Mouse (Mus musculus) liver, embryonic 11.5 days (tissue): ENCODE results near the gene Rad51. TPM values are rescaled to one million over a fixed set of nuclear protein-coding genes. Genes with fewer than 3 reads are reported as not detected.

Experiments used
- ATAC-seq: fragments of 200-750 bp; cut with Nextera tagmentation; replicated peaks from 2 replicates; pipeline ENCODE4 v1.8.0; 2017; ENCODE audit warnings: moderate number of reproducible peaks, mild to moderate bottlenecking, moderate TSS enrichment, moderate library complexity; ENCODE audit not compliant: low FRiP score
- DNase-seq: peaks from one replicate; pipeline ENCODE4 v3.0.0-alpha.2; 2017; ENCODE audit warnings: low spot score
- H3K27ac ChIP-seq: fragments of 300-500 bp; sonication (generic); 2 replicates; pipeline ENCODE4 v1.5.1; 2014; ENCODE audit warnings: mild to moderate bottlenecking, low read depth, low read length, control low read depth
- H3K27me3 ChIP-seq: fragments of 300-500 bp; sonication (generic); replicated peaks from 2 replicates; pipeline ENCODE4 v1.6.1; 2014; ENCODE audit warnings: low read length, mixed read lengths; ENCODE audit not compliant: control insufficient read depth, insufficient read depth
- H3K36me3 ChIP-seq: fragments of 300-500 bp; sonication (generic); 2 replicates; pipeline ENCODE4 v1.6.1; 2014; ENCODE audit warnings: mild to moderate bottlenecking, low read length, moderate library complexity, mixed read lengths; ENCODE audit not compliant: control insufficient read depth, insufficient read depth
- H3K4me1 ChIP-seq: fragments of 300-500 bp; sonication (generic); replicated peaks from 2 replicates; pipeline ENCODE4 v1.6.1; 2014; ENCODE audit warnings: low read length, mixed read lengths; ENCODE audit not compliant: control insufficient read depth, insufficient read depth
- H3K4me2 ChIP-seq: fragments of 300-500 bp; sonication (generic); 2 replicates; pipeline ENCODE4 v1.6.1; 2014; ENCODE audit warnings: mild to moderate bottlenecking, control low read depth, moderate library complexity
- H3K4me3 ChIP-seq: fragments of 300-500 bp; sonication (generic); 2 replicates; pipeline ENCODE4 v1.5.1; 2014; ENCODE audit warnings: low read depth, low read length, control low read depth
- H3K9ac ChIP-seq: fragments of 300-500 bp; sonication (generic); 2 replicates; pipeline ENCODE4 v1.6.1; 2014; ENCODE audit warnings: low read depth, low read length, control low read depth
- H3K9me3 ChIP-seq: fragments of 300-500 bp; sonication (generic); 2 replicates; pipeline ENCODE4 v1.6.1; 2016; ENCODE audit warnings: low read length, inconsistent platforms, mixed read lengths; ENCODE audit not compliant: control insufficient read depth
- WGBS: fragments of 180-500 bp; shearing (Covaris S2); extraction: QIAGEN DNeasy Blood & Tissue Kit; methylation state at CpG from one replicate; pipeline ENCODE4 v1.1.7; 2014; 5-methylcytosine and 5-hydroxymethylcytosine counted together
- polyA plus RNA-seq: library from polyadenylated mRNA; unstranded; fragments of >200 nt; fragmentation: Nextera tagmentation; extraction: Ambion mirVana; gene quantifications from 2 replicates; pipeline ENCODE4 v1.2.1, GENCODE M21; 2014

Rad51 gene
- polyA plus RNA-seq, 1 experiment from 2014 or later, result 62.0 TPM

- H3K4me1 ChIP-seq, result peaks cover 21% of the 10 kb centered on the region
- DNase-seq, result no peak
- no peak overlapping the region for H3K27ac ChIP-seq
- H3K36me3 ChIP-seq, result peaks cover 3% of the 10 kb centered on the region; the same call in 1 of the 2 replicates
- WGBS, result 4% methylated on average over 26 of the region's 26 CpGs
- H3K4me2 ChIP-seq, result peak overlapping the region; percentile 97
- peaks cover 3% of the 10 kb centered on the region; the same call in 1 of the 2 replicates for H3K9me3 ChIP-seq
- ATAC-seq, result peak; percentile 15
- peak overlapping the region; percentile 55 for H3K9ac ChIP-seq
- peak overlapping the region; percentile 59 for H3K4me3 ChIP-seq
- peaks cover 25% of the 10 kb centered on the region for H3K27me3 ChIP-seq
These were observed 55.3 kb downstream of the Rad51 start for GRCm38 (mm10) chr2:119167866-119168256.

GRCm38 (mm10) chr2:119170282-119170681, 57.7 kb downstream of the Rad51 start:
- Histone ChIP-seq H3K4me3 (no peak overlapping the region), H3K4me2 (no peak overlapping the region), H3K9me3 (peaks cover 3% of the 10 kb centered on the region; the same call in 1 of the 2 replicates), H3K9ac (no peak overlapping the region), H3K27me3 (peaks cover 23% of the 10 kb centered on the region), H3K27ac (no peak overlapping the region), H3K4me1 (peaks cover 35% of the 10 kb centered on the region), H3K36me3 (peaks cover 3% of the 10 kb centered on the region; the same call in 1 of the 2 replicates)
- WGBS, result 78% methylated on average over 2 of the region's 2 CpGs
- DNase-seq, result no peak
- no peak for ATAC-seq

GRCm38 (mm10) chr2:119171574-119171973, 59.0 kb downstream of the Rad51 start:
- no peak overlapping the region for H3K27ac ChIP-seq
- WGBS, result 73% methylated on average over 8 of the region's 8 CpGs
- H3K4me2 ChIP-seq, result no peak overlapping the region
- ATAC-seq, result no peak
- peaks cover 3% of the 10 kb centered on the region; the same call in 1 of the 2 replicates for H3K36me3 ChIP-seq
- no peak overlapping the region for H3K4me3 ChIP-seq
- H3K27me3 ChIP-seq, result peaks cover 15% of the 10 kb centered on the region
- peaks cover 35% of the 10 kb centered on the region for H3K4me1 ChIP-seq
- no peak overlapping the region for H3K9ac ChIP-seq
- no peaks in the 10 kb centered on the region for H3K9me3 ChIP-seq
- DNase-seq, result no peak

- H3K27ac ChIP-seq, result peak overlapping the region; percentile 49; the same call in 1 of the 2 replicates
- H3K4me2 ChIP-seq, result 0 out of 2 replicates have a peak overlapping the region, but pooled peaks have one; percentile 17
- 77% methylated on average over 7 of the region's 7 CpGs for WGBS
- H3K4me1 ChIP-seq, result peaks cover 28% of the 10 kb centered on the region
- H3K9ac ChIP-seq, result no peak overlapping the region
- no peak overlapping the region for H3K4me3 ChIP-seq
- H3K9me3 ChIP-seq, result no peaks in the 10 kb centered on the region
- DNase-seq, result no peak
- H3K27me3 ChIP-seq, result peaks cover 8% of the 10 kb centered on the region
- ATAC-seq, result no peak
- H3K36me3 ChIP-seq, result peaks cover 3% of the 10 kb centered on the region; the same call in 1 of the 2 replicates
These were observed 59.9 kb downstream of the Rad51 start for GRCm38 (mm10) chr2:119172446-119172845.

GRCm38 (mm10) chr2:119172862-119173576, 60.4 kb downstream of the Rad51 start:
- DNase-seq (peak; percentile 69), ATAC-seq (peak; percentile 70)
- peaks cover 2% of the 10 kb centered on the region for H3K27me3 ChIP-seq
- H3K4me1 ChIP-seq, result peaks cover 28% of the 10 kb centered on the region
- no peak overlapping the region for H3K4me3 ChIP-seq
- H3K9me3 ChIP-seq, result no peaks in the 10 kb centered on the region
- H3K36me3 ChIP-seq, result peaks cover 3% of the 10 kb centered on the region; the same call in 1 of the 2 replicates
- peak overlapping the region; percentile 48 for H3K4me2 ChIP-seq
- 11% methylated on average over 13 of the region's 13 CpGs for WGBS
- peak overlapping the region; percentile 49; the same call in 1 of the 2 replicates for H3K27ac ChIP-seq
- no peak overlapping the region for H3K9ac ChIP-seq

- Histone ChIP-seq H3K4me3 (no peak within 1 kb of the TSS), H3K9ac (no peak within 1 kb of the TSS), H3K9me3 (no peaks in the 10 kb centered on the region), H3K36me3 (peaks cover 6% of the 10 kb centered on the region; the same call in 1 of the 2 replicates), H3K27me3 (no peaks in the 10 kb centered on the region; the same call in 1 of the 2 replicates), H3K27ac (no peak within 1 kb of the TSS), H3K4me1 (peaks cover 28% of the 10 kb centered on the region), H3K4me2 (peak within 1 kb of the TSS; percentile 48)
- ATAC-seq, result no peak
- no peak for DNase-seq
- 58% methylated on average over 8 of the region's 8 CpGs for WGBS
These were observed 61.5 kb downstream of the Rad51 start, which contains the start of gene Gm14137 for GRCm38 (mm10) chr2:119173991-119174651. Gm14137 (plus strand) TSS chr2:119174509.

- H3K4me1 ChIP-seq, result peaks cover 28% of the 10 kb centered on the region
- WGBS, result 74% methylated on average over 14 of the region's 14 CpGs
- no peak overlapping the region for H3K27ac ChIP-seq
- H3K27me3 ChIP-seq, result no peaks in the 10 kb centered on the region
- H3K36me3 ChIP-seq, result peaks cover 10% of the 10 kb centered on the region; the same call in 1 of the 2 replicates
- H3K4me3 ChIP-seq, result no peak overlapping the region
- no peak overlapping the region for H3K9ac ChIP-seq
- no peaks in the 10 kb centered on the region for H3K9me3 ChIP-seq
- ATAC-seq (no peak), DNase-seq (no peak)
- no peak overlapping the region for H3K4me2 ChIP-seq
These were observed 62.3 kb downstream of the Rad51 start for GRCm38 (mm10) chr2:119174866-119175265.

GRCm38 (mm10) chr2:119175614-119176013, 63.0 kb downstream of the Rad51 start:
- Histone ChIP-seq H3K36me3 (peaks cover 10% of the 10 kb centered on the region; the same call in 1 of the 2 replicates), H3K9me3 (no peaks in the 10 kb centered on the region), H3K4me3 (no peak overlapping the region), H3K9ac (no peak overlapping the region), H3K4me2 (no peak overlapping the region), H3K4me1 (peaks cover 28% of the 10 kb centered on the region), H3K27ac (no peak overlapping the region), H3K27me3 (no peaks in the 10 kb centered on the region)
- DNase-seq (no peak), ATAC-seq (no peak)
- WGBS, result 62% methylated on average over 6 of the region's 6 CpGs
